Mouse (Mus musculus) CH12F3 (cell line): ENCODE results near the gene Cacng5.

Experiments
- in situ Hi-C: fragments of 300-500 bp; cut with MboI; formaldehyde crosslinking; loops from 2 replicates; pipeline ENCODE4 v1.14.3; 2020; ENCODE audit warnings: low sequenced_read_pairs

The Cacng5 gene

GRCm38 (mm10) chr11:107914634-107915226 is at the start of gene Cacng5:
Gene Cacng5 (minus strand): TSS chr11:107915055.
- in situ Hi-C loops, result no loop called here

DNA sequence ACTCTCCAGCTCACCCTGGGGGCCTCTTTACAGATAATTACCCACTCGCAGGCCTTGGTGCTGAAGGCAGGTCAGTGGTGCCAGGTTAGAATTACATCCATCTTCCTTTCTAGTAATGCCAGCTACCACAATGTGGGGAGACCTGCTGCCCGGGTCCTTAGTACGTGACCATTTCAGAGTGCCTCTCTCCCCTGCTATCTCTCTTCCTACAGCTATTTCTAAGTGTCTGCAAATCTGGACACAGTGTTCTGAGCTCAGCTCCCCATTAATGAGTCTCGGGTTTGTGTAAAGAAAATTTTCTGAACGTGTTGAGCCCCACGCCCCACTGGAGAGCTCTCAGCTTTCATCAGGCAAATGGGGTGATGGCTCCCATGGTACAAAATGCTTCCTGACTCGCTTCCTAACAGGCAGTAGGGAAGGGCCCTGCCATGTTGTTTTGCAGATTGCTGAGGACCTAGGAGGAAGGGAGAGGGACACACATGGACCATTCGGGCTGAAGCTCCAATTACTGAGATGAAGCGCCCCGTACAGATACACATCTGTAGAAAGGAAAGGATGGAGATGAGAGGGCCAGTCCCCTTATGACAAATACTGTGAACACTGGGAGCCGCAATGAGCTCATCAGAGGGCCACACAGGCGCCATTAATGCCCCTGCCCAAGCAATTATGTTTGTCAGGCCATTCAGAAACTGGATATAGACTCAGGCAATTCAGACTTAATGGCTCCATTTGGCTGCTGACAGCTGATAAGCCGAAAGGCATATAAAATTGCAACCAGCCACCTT is 42.9 kb upstream of the Cacng5 start:
- in situ Hi-C loops, result no loop called here

GRCm38 (mm10) chr11:107955191-107956062 is 40.6 kb upstream of the Cacng5 start:
- in situ Hi-C loops, result no loop called here

DNA sequence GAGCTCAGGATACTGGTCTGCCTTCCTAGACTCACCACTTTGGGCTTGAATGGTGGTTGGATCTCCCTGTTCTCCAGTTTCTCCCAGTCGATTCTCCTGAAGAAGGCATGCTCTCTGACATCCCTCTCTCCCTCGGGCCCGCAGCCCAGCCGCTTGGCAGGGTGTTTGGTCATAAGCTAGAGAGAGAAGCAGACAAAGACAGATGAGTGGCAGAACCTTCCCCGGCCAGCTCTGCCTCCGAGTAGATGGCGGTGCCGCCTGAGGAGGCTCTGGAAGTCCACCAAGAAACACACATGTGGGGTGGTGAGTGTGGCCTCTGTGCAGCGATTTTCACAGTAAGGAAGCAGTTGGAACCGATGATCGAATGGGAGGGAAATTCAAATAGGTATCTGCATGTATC is 36.6 kb upstream of the Cacng5 start:
- in situ Hi-C loops, result no loop called here

DNA sequence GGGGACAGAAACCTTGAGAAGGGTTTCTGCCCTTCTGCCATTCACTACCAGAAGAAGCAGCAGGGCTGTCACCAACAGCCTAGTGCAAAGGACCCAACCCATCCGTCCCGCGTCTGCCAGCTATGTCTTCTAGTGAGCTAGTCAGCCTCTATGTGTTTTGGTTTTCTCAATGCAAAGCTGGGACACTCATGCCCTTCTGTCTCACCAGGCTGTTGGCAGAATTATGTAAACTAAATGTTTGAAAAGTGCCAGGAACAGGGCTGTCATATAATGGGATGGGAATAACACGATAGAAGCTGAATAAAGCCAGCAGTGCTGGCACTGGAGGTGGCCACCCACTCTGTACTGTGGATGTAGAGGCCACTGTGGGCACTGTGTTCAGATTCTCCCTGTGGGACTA is 35.8 kb upstream of the Cacng5 start:
- in situ Hi-C loops, result no loop called here

DNA sequence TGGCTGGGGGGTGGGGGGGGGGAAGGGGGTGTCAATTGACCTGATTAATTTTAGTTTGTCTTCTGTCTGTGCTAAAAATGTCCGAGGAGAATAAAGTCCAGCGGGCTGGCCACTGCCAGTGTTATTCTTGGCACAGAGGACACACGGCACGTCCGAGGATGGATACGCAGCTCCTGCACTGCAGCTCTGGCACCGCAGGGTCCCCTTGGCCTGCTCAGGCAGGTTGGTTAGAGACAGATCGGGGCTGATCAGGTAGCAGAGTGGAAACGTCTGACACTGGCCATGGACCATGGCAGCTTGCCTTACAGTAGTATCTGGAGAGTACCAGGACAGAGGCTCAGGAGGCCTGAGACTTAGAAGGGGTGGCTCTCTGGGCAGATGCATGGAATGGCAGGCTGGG is 35.4 kb upstream of the Cacng5 start:
- in situ Hi-C loops, result no loop called here

GRCm38 (mm10) chr11:107947951-107948350 is 33.1 kb upstream of the Cacng5 start:
- in situ Hi-C loops, result no loop called here

GRCm38 (mm10) chr11:107946823-107947222 is 32.0 kb upstream of the Cacng5 start:
- in situ Hi-C loops, result no loop called here

DNA sequence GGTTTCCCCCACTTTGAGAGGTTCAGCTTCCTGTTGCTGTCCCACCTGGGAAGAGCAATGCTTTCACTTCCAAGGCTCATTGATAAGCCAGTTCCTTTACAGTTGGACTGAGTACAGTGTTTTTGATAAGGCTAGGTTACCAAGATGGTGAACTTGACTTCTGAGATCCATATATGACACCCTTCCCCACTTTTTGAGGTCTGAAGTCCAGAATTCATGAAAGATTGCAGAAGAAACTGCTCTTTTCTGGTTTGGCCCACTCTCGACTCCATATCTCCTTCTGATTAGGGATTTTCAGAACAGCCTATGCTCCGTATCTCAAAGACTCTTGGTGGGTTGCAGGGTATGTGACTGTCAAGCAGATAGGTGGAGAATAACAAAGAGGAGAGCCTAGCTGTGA is 22.1 kb upstream of the Cacng5 start:
- in situ Hi-C loops, result no loop called here

DNA sequence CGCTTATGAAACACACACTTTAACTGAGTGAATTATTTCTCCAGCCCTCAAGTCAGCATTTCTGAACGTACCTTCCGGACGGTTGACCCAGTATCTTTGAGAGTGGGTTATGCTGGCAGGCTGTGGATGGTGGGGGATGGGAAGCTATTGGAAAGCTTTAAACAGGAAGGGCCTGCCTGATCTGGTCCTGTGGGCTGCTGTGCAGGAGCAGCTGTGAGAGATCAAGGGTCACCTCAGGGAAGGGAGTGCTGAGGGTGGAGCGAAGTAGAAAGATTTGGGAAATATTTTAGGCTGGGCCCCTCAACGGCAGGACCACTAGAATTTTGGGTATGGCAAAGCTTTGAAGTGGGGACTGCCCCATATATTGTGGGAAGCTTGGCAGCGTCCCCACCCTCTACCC is 16.9 kb upstream of the Cacng5 start:
- in situ Hi-C loops, result no loop called here

GRCm38 (mm10) chr11:107931288-107931687 is 16.4 kb upstream of the Cacng5 start:
- in situ Hi-C loops, result no loop called here

DNA sequence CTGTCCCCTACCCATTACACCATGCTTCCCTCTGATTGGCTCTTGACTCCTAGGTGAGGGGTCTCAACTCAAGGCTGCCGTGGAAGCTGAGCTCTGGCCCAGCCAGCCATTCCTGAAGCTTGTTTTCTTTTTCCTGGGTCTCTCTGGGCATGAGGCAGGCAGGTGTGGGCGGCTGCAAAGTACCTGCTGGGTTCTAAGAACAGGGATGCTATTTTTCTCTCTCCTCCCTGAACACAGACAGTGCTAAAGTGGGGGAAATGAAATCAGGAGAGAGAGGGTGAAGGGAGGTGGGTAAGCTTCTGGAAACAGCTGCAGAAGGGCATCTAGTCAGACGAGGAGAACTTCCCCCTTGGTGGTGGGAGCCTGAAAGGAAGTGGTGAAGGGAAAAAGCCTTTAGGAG is 14.9 kb upstream of the Cacng5 start:
- in situ Hi-C loops, result no loop called here

DNA sequence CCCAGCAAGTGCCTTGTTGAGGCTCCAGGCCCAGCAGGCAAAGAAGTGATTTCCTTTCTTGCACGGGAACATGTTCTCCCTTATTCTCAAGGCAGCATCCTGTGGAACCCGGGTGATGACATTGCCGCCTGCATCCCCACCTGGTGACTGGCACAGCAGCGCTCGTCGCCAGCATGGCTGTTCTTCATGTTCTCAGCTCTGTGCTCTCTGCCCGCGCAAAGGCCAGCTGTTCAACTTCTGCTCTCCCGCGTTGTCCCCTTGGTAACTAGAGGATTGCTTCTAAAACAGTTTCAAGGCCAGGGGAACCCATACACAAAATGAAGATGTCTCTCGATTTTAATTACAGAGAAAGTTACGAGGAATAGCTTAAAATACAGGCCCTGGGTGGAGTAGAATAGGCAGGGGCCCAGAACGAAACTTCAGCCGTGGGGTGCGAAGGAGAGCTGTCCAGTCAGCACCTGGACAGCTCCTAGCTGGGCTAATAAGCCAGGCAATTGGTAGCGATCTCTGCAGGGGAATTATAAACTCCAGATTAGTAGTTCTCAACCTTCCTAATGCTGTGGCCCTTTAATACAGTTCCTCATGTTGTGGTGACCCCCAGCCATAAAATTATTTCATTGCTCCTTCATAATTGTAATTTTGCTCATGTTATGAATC is 5.1 kb upstream of the Cacng5 start:
- in situ Hi-C loops, result no loop called here

DNA sequence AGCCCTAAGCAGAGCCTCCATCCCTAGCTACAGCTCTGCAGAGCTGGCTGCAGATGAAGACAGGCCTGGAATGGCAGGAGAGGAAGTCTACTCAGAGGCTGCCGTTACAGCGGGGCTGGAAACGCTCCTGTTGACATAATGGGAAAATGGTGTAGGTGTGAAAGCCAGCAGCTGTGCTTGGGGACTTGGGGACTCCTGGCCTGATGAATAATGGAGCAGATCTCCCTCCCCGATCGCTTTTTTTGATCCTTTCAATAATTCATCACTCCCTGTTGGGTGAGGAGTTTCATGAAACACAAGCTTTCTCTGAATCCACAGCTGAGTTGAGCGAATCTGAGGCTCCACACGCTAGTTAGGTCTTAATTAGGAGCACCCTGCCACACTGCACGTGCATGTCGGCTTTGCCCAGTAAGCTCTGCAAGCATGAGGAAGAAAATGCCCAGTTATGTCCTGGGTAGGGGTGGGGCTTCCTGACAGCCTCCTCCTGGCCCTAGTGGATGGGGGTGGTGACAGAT is 2.9 kb upstream of the Cacng5 start:
- in situ Hi-C loops, result no loop called here

DNA sequence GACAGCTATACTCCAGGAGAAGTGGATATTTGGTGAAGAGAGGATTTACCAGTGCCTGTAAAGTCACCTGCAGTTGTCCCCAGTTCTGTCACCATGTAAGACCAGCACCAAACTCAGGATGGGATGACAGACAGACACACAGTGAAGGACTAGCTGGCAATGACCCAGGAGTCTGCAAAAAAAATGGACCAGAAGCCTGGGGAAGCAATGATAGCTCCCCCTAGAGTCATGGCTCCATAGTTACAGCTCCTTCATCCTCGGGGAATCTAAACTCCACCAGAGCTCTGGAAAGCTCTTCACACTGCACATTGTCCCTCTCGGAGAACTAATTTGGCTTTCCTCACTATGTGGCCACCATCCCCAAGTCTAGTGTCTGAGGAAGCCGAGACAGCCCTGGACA is 1.5 kb downstream of the Cacng5 start:
- in situ Hi-C loops, result no loop called here

GRCm38 (mm10) chr11:107905364-107905763 is 9.5 kb downstream of the Cacng5 start:
- in situ Hi-C loops, result no loop called here

- in situ Hi-C loops, result no loop called here
These were observed 10.8 kb downstream of the Cacng5 start for GRCm38 (mm10) chr11:107903966-107904605.

- in situ Hi-C loops, result no loop called here
These were observed 14.4 kb downstream of the Cacng5 start for GRCm38 (mm10) chr11:107900470-107900869.

DNA sequence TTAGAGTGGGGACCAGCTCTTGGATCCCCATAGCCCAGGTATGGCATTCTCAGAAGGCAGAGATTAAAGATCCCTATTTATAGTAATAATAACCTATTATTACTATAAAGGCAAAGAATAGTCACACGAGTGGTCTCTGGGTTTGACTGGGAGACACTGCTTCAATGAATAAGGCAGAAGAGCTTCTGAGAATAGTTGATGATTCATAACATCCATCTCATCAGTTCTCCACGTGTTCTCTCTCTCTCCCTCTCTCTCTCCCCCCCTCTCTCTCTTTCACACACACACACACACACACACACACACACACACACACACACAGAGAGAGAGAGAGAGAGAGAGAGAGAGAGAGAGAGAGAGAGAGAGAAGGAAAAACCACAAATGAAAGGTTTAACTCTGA is 16.2 kb downstream of the Cacng5 start:
- in situ Hi-C loops, result no loop called here

GRCm38 (mm10) chr11:107895635-107896034 is 19.2 kb downstream of the Cacng5 start:
- in situ Hi-C loops, result no loop called here
